In the genomic region with DNA sequence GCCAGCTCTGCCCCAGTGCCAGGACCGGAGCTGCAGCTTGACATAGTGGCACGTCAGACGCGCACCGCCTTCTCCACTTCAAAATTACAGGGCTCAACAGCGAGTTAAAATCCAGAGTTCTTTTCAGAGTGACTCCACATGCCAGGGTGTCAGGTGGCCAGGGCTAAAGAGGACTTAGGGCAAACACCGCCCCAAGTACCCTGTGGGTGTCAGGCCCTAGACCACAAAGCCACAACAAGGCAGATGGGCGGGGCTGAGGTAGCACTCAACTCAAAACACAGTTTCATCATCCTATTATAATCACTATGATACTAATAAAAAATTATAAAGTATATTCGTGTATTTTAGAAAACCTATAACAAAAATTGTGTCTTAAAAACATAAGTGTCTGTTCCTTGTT, we compare ENCODE assay signal across 25 mouse cellular contexts.
DNase-seq lines count a peak whose midpoint lies in the region; ATAC-seq and TF ChIP-seq lines count a peak whose summit lies in the region.
"Had no signal": no experiment of that assay in that cellular context is flagged by ENCODE, and none has a peak within 500 bp of the region (broad histone marks: within the 10 kb centered on the region; RNA-seq: fewer than 3 reads in every experiment).

No protein-coding gene starts in this region.

- H3K4me1 ChIP-seq in thymus, adult 2 months (replicated peaks; ENCODE audit: control insufficient read depth, insufficient read depth, low read length), result no peaks in the 10 kb centered on the region; the same call in 1 of the 2 replicates
- H3K4me1 ChIP-seq in heart, embryonic 12.5 days (replicated peaks), result no peaks in the 10 kb centered on the region
- H3K4me1 ChIP-seq: forebrain, embryonic 10.5 days; heart, embryonic 15.5 days; hindbrain, embryonic 15.5 days; liver, embryonic 13.5 days; lung, embryonic 15.5 days; neural tube, embryonic 15.5 days; stomach, embryonic 15.5 days had no signal

- TF ChIP-seq POLR2A in thymus, adult 2 months (IDR thresholded peaks at IDR 0.05; ENCODE audit: control insufficient read depth, extremely low read depth, insufficient read depth, low read length, poor library complexity), result no peak

- 17% methylated on average over 9 of the region's 9 CpGs for WGBS in thymus, adult 2 months
- WGBS in heart, embryonic 12.5 days, result 82% methylated on average over 9 of the region's 9 CpGs

- no peaks in the 10 kb centered on the region for H3K36me3 ChIP-seq in thymus, adult 2 months (ENCODE audit: control insufficient read depth, insufficient read depth, low read length)
- H3K36me3 ChIP-seq in heart, embryonic 12.5 days, result no peaks in the 10 kb centered on the region
- H3K36me3 ChIP-seq: forebrain, embryonic 10.5 days; heart, embryonic 15.5 days; hindbrain, embryonic 15.5 days; liver, embryonic 13.5 days; lung, embryonic 15.5 days; neural tube, embryonic 15.5 days; stomach, embryonic 15.5 days had no signal

- no peak for TF ChIP-seq CTCF in thymus, adult 2 months (IDR thresholded peaks at IDR 0.05; ENCODE audit: borderline replicate concordance, control insufficient read depth, extremely low read depth, insufficient read depth, low read length, poor library complexity)

- H3K9me3 ChIP-seq in heart, embryonic 12.5 days (replicated peaks), result 0 out of 2 replicates have a peak, but pooled peaks cover 6% of the 10 kb centered on the region
- H3K9me3 ChIP-seq: heart, embryonic 15.5 days; hindbrain, embryonic 15.5 days; liver, embryonic 13.5 days; lung, embryonic 15.5 days; neural tube, embryonic 15.5 days; stomach, embryonic 15.5 days had no signal

- peak; percentile 99 for ATAC-seq in common myeloid progenitor, adult 5-6 weeks (replicated peaks; ENCODE audit: low read depth, poor library complexity, severe bottlenecking)
- ATAC-seq in heart, embryonic 12.5 days (ENCODE audit: insufficient number of reproducible peaks, low FRiP score), result no peak
- ATAC-seq: forebrain, embryonic 16.5 days; intestine, postnatal 0 days; Patski had no signal

- DNase-seq in gastrocnemius, postnatal 10 days, result peak; percentile 2
- no peak for DNase-seq in gastrocnemius, adult 18-20 months (ENCODE audit: low spot score)
- DNase-seq in thymus, postnatal 4 days, result peak; percentile 23
- no peak for DNase-seq in thymus, adult 2 months
- peak; percentile 59 to 76 for DNase-seq in natural killer cell, adult 2 months (ENCODE audit: low spot score in 2 of 2)
- DNase-seq in kidney, postnatal 10 days, result no peak
- DNase-seq: adrenal gland, postnatal 25 days; cerebellum, adult 8-10 months; gastrocnemius, postnatal 36 days; heart, postnatal 36 days; kidney, postnatal 36 days; liver, embryonic 13.5 days had no signal

- H3K27ac ChIP-seq in thymus, adult 2 months (ENCODE audit: control insufficient read depth, insufficient read depth, low read length), result no peak overlapping the region
- H3K27ac ChIP-seq in heart, embryonic 12.5 days (ENCODE audit: poor library complexity, severe bottlenecking), result no peak overlapping the region
- H3K27ac ChIP-seq: forebrain, embryonic 10.5 days; heart, embryonic 15.5 days; hindbrain, embryonic 15.5 days; liver, embryonic 13.5 days; lung, embryonic 15.5 days; macrophage; neural tube, embryonic 15.5 days; stomach, embryonic 15.5 days had no signal

- H3K4me3 ChIP-seq in thymus, adult 2 months (ENCODE audit: control insufficient read depth, insufficient read depth, low read length), result no peak overlapping the region
- no peak overlapping the region for H3K4me3 ChIP-seq in heart, embryonic 12.5 days
- H3K4me3 ChIP-seq: forebrain, embryonic 10.5 days; heart, embryonic 15.5 days; hindbrain, embryonic 15.5 days; liver, embryonic 13.5 days; lung, embryonic 15.5 days; neural tube, embryonic 15.5 days; stomach, embryonic 15.5 days had no signal

- no peak overlapping the region for H3K4me2 ChIP-seq in heart, embryonic 12.5 days
- H3K4me2 ChIP-seq: heart, embryonic 15.5 days; hindbrain, embryonic 15.5 days; liver, embryonic 13.5 days; lung, embryonic 15.5 days; midbrain, embryonic 11.5 days; neural tube, embryonic 15.5 days; stomach, embryonic 15.5 days had no signal

- H3K27me3 ChIP-seq in thymus, adult 2 months (ENCODE audit: control insufficient read depth, insufficient read depth, low read length), result no peaks in the 10 kb centered on the region
- no peaks in the 10 kb centered on the region for H3K27me3 ChIP-seq in heart, embryonic 12.5 days (replicated peaks)
- H3K27me3 ChIP-seq: heart, embryonic 15.5 days; hindbrain, embryonic 15.5 days; liver, embryonic 13.5 days; lung, embryonic 15.5 days; neural tube, embryonic 15.5 days; Patski; stomach, embryonic 15.5 days had no signal

- H3K9ac ChIP-seq in heart, embryonic 12.5 days, result no peak overlapping the region
- H3K9ac ChIP-seq: heart, embryonic 15.5 days; hindbrain, embryonic 15.5 days; liver, embryonic 13.5 days; lung, embryonic 15.5 days; neural tube, embryonic 15.5 days; stomach, embryonic 15.5 days had no signal

Comparison
In these comparisons a context has a peak if more than half of its experiments do, and no peak if none do; other contexts are left out.
1. DNase-seq: peak in gastrocnemius, postnatal 10 days (single experiment), thymus, postnatal 4 days (single experiment) and natural killer cell, adult 2 months (2 of 2); none in gastrocnemius, adult 18-20 months (single experiment), thymus, adult 2 months (single experiment) and kidney, postnatal 10 days (single experiment).